Mouse (Mus musculus): ENCODE data around the gene Hdac4. TPM values are rescaled to one million over a fixed set of nuclear protein-coding genes. Genes with fewer than 3 reads are reported as not detected.

Gene Hdac4
- polyA plus RNA-seq, 1 experiment from 2014 or later = 11.3 TPM

- no peak overlapping the region for H3K4me3 ChIP-seq (ENCODE audit: low read length)
- H3K4me1 ChIP-seq (ENCODE audit: control insufficient read depth, insufficient read depth, low read length) = peaks cover 32% of the 10 kb centered on the region
- H3K27ac ChIP-seq (ENCODE audit: low read length) = peak overlapping the region; percentile 63; the same call in 1 of the 2 replicates
- H3K27me3 ChIP-seq (replicated peaks; ENCODE audit: control insufficient read depth, insufficient read depth, low read length) = no peaks in the 10 kb centered on the region
- H3K9ac ChIP-seq (ENCODE audit: low read depth, low read length) = no peak overlapping the region
- H3K36me3 ChIP-seq (ENCODE audit: control insufficient read depth, insufficient read depth, low read length) = no peaks in the 10 kb centered on the region
- 50% methylated on average over 6 of the region's 6 CpGs for WGBS
- H3K9me3 ChIP-seq (ENCODE audit: control insufficient read depth, low read length) = no peaks in the 10 kb centered on the region
- peak overlapping the region; percentile 18; the same call in 1 of the 2 replicates for H3K4me2 ChIP-seq (ENCODE audit: low read depth, low read length)
- peak; percentile 59 for ATAC-seq
Observed at GRCm38 (mm10) chr1:92082837-92083541, 112.5 kb downstream of the Hdac4 start.

GRCm38 (mm10) chr1:92082156-92082836 lies 113.2 kb downstream of the Hdac4 start:
- H3K9ac ChIP-seq (ENCODE audit: low read depth, low read length) = no peak overlapping the region
- no peaks in the 10 kb centered on the region for H3K27me3 ChIP-seq (replicated peaks; ENCODE audit: control insufficient read depth, insufficient read depth, low read length)
- no peak overlapping the region for H3K4me2 ChIP-seq (ENCODE audit: low read depth, low read length)
- 91% methylated on average over 10 of the region's 10 CpGs for WGBS
- no peak overlapping the region for H3K27ac ChIP-seq (ENCODE audit: low read length)
- no peak overlapping the region for H3K4me3 ChIP-seq (ENCODE audit: low read length)
- H3K9me3 ChIP-seq (ENCODE audit: control insufficient read depth, low read length) = no peaks in the 10 kb centered on the region
- peaks cover 32% of the 10 kb centered on the region for H3K4me1 ChIP-seq (ENCODE audit: control insufficient read depth, insufficient read depth, low read length)
- ATAC-seq = no peak
- H3K36me3 ChIP-seq (ENCODE audit: control insufficient read depth, insufficient read depth, low read length) = no peaks in the 10 kb centered on the region

GRCm38 (mm10) chr1:92079982-92080537 lies 115.4 kb downstream of the Hdac4 start:
- Histone ChIP-seq H3K4me1 (ENCODE audit: control insufficient read depth, insufficient read depth, low read length) (peaks cover 30% of the 10 kb centered on the region), H3K9me3 (ENCODE audit: control insufficient read depth, low read length) (no peaks in the 10 kb centered on the region), H3K27ac (ENCODE audit: low read length) (0 out of 2 replicates have a peak overlapping the region, but pooled peaks have one; percentile 27), H3K4me2 (ENCODE audit: low read depth, low read length) (no peak overlapping the region), H3K9ac (ENCODE audit: low read depth, low read length) (no peak overlapping the region), H3K36me3 (ENCODE audit: control insufficient read depth, insufficient read depth, low read length) (no peaks in the 10 kb centered on the region), H3K27me3 (replicated peaks; ENCODE audit: control insufficient read depth, insufficient read depth, low read length) (no peaks in the 10 kb centered on the region), H3K4me3 (ENCODE audit: low read length) (no peak overlapping the region)
- 65% methylated on average over 11 of the region's 11 CpGs for WGBS
- no peak for ATAC-seq

GRCm38 (mm10) chr1:92075312-92075711 lies 120.2 kb downstream of the Hdac4 start:
- 60% methylated on average over 6 of the region's 6 CpGs for WGBS
- Histone ChIP-seq H3K27ac (ENCODE audit: low read length) (no peak overlapping the region), H3K9me3 (ENCODE audit: control insufficient read depth, low read length) (no peaks in the 10 kb centered on the region), H3K9ac (ENCODE audit: low read depth, low read length) (no peak overlapping the region), H3K36me3 (ENCODE audit: control insufficient read depth, insufficient read depth, low read length) (no peaks in the 10 kb centered on the region), H3K4me3 (ENCODE audit: low read length) (no peak overlapping the region), H3K4me2 (ENCODE audit: low read depth, low read length) (no peak overlapping the region), H3K4me1 (ENCODE audit: control insufficient read depth, insufficient read depth, low read length) (peaks cover 6% of the 10 kb centered on the region), H3K27me3 (replicated peaks; ENCODE audit: control insufficient read depth, insufficient read depth, low read length) (no peaks in the 10 kb centered on the region)
- no peak for ATAC-seq

GRCm38 (mm10) chr1:92074655-92075054 lies 120.8 kb downstream of the Hdac4 start:
- Histone ChIP-seq H3K36me3 (ENCODE audit: control insufficient read depth, insufficient read depth, low read length) (no peaks in the 10 kb centered on the region), H3K4me2 (ENCODE audit: low read depth, low read length) (no peak overlapping the region), H3K9ac (ENCODE audit: low read depth, low read length) (no peak overlapping the region), H3K4me3 (ENCODE audit: low read length) (no peak overlapping the region), H3K27ac (ENCODE audit: low read length) (no peak overlapping the region), H3K4me1 (ENCODE audit: control insufficient read depth, insufficient read depth, low read length) (peaks cover under 1% of the 10 kb centered on the region; the same call in 1 of the 2 replicates), H3K9me3 (ENCODE audit: control insufficient read depth, low read length) (no peaks in the 10 kb centered on the region), H3K27me3 (replicated peaks; ENCODE audit: control insufficient read depth, insufficient read depth, low read length) (no peaks in the 10 kb centered on the region)
- ATAC-seq = no peak
- whole genome bisulfite sequencing = 92% methylated on average over 3 of the region's 3 CpGs

GRCm38 (mm10) chr1:92069932-92070677 lies 125.4 kb downstream of the Hdac4 start:
- whole genome bisulfite sequencing = 67% methylated on average over 2 of the region's 2 CpGs
- Histone ChIP-seq H3K9ac (ENCODE audit: low read depth, low read length) (no peak overlapping the region), H3K27me3 (replicated peaks; ENCODE audit: control insufficient read depth, insufficient read depth, low read length) (no peaks in the 10 kb centered on the region), H3K27ac (ENCODE audit: low read length) (no peak overlapping the region), H3K9me3 (ENCODE audit: control insufficient read depth, low read length) (no peaks in the 10 kb centered on the region), H3K36me3 (ENCODE audit: control insufficient read depth, insufficient read depth, low read length) (no peaks in the 10 kb centered on the region), H3K4me2 (ENCODE audit: low read depth, low read length) (no peak overlapping the region), H3K4me3 (ENCODE audit: low read length) (no peak overlapping the region), H3K4me1 (ENCODE audit: control insufficient read depth, insufficient read depth, low read length) (no peaks in the 10 kb centered on the region)
- no peak for ATAC-seq

GRCm38 (mm10) chr1:92069464-92069863 lies 126.0 kb downstream of the Hdac4 start:
- no peak for ATAC-seq
- Histone ChIP-seq H3K9ac (ENCODE audit: low read depth, low read length) (no peak overlapping the region), H3K27me3 (replicated peaks; ENCODE audit: control insufficient read depth, insufficient read depth, low read length) (no peaks in the 10 kb centered on the region), H3K27ac (ENCODE audit: low read length) (no peak overlapping the region), H3K4me3 (ENCODE audit: low read length) (no peak overlapping the region), H3K4me2 (ENCODE audit: low read depth, low read length) (no peak overlapping the region), H3K9me3 (ENCODE audit: control insufficient read depth, low read length) (no peaks in the 10 kb centered on the region), H3K36me3 (ENCODE audit: control insufficient read depth, insufficient read depth, low read length) (no peaks in the 10 kb centered on the region), H3K4me1 (ENCODE audit: control insufficient read depth, insufficient read depth, low read length) (no peaks in the 10 kb centered on the region)
- 90% methylated on average over 7 of the region's 7 CpGs for WGBS

GRCm38 (mm10) chr1:92064307-92064706 lies 131.2 kb downstream of the Hdac4 start:
- no peak for ATAC-seq
- Histone ChIP-seq H3K36me3 (ENCODE audit: control insufficient read depth, insufficient read depth, low read length) (no peaks in the 10 kb centered on the region), H3K9me3 (ENCODE audit: control insufficient read depth, low read length) (no peaks in the 10 kb centered on the region), H3K4me2 (ENCODE audit: low read depth, low read length) (no peak overlapping the region), H3K27me3 (replicated peaks; ENCODE audit: control insufficient read depth, insufficient read depth, low read length) (no peaks in the 10 kb centered on the region), H3K27ac (ENCODE audit: low read length) (no peak overlapping the region), H3K4me3 (ENCODE audit: low read length) (no peak overlapping the region), H3K9ac (ENCODE audit: low read depth, low read length) (no peak overlapping the region), H3K4me1 (ENCODE audit: control insufficient read depth, insufficient read depth, low read length) (no peaks in the 10 kb centered on the region)
- WGBS = 65% methylated on average over 5 of the region's 5 CpGs

- Histone ChIP-seq H3K4me3 (ENCODE audit: low read length) (no peak overlapping the region), H3K4me1 (ENCODE audit: control insufficient read depth, insufficient read depth, low read length) (no peaks in the 10 kb centered on the region), H3K27ac (ENCODE audit: low read length) (no peak overlapping the region), H3K9me3 (ENCODE audit: control insufficient read depth, low read length) (no peaks in the 10 kb centered on the region), H3K4me2 (ENCODE audit: low read depth, low read length) (no peak overlapping the region), H3K9ac (ENCODE audit: low read depth, low read length) (no peak overlapping the region), H3K36me3 (ENCODE audit: control insufficient read depth, insufficient read depth, low read length) (no peaks in the 10 kb centered on the region), H3K27me3 (replicated peaks; ENCODE audit: control insufficient read depth, insufficient read depth, low read length) (no peaks in the 10 kb centered on the region)
- no peak for ATAC-seq
- WGBS = 93% methylated on average over 3 of the region's 3 CpGs
Observed at GRCm38 (mm10) chr1:92063271-92063670, 132.2 kb downstream of the Hdac4 start.

All from intestine, embryonic 16.5 days (tissue).